Mouse (Mus musculus): ENCODE measurements around the gene Maz.

The Maz gene

GRCm38 (mm10) chr7:126975950-126976866, 50.6 kb downstream of the Maz start, which contains the start of gene Cdiptos:
Cdiptos (minus strand) TSS chr7:126976098.
- in situ Hi-C loops (cut with MboI; ENCODE audit: unreplicated experiment in 2 of 2) = loop anchor here in 1 of 2 experiments (5.0 kb wide), 1 partner anchor 36 kb away; the partner anchor contains the start of gene Mvp

- in situ Hi-C loops (cut with MboI; ENCODE audit: unreplicated experiment in 2 of 2) = loop anchor here in 1 of 2 experiments (5.0 kb wide), 1 partner anchor 37 kb away; the partner anchor contains the start of gene Mvp
Measured at GRCm38 (mm10) chr7:126975893-126975949, 51.1 kb downstream of the Maz start, which contains the start of gene Cdipt. Cdipt (plus strand) TSS chr7:126975914.

- in situ Hi-C loops (cut with MboI; ENCODE audit: unreplicated experiment in 2 of 2) = loop anchor here in 1 of 2 experiments (5.0 kb wide), 1 partner anchor 37 kb away; the partner anchor contains the start of gene Mvp
Measured at GRCm38 (mm10) chr7:126975493-126975892, 51.3 kb downstream of the Maz start.

All from v-Abl transformed pro-B cells (cell line).